Mouse (Mus musculus) embryonic facial prominence, embryonic 14.5 days (tissue): Measurements from ENCODE around the gene Olfr15. TPM values are rescaled to one million over a fixed set of nuclear protein-coding genes. Genes with fewer than 3 reads are reported as not detected.

Experiments
- ATAC-seq: fragments of 200-750 bp; cut with Nextera tagmentation; 2 replicates; pipeline ENCODE4 v1.8.0; 2017; ENCODE audit warnings: low read depth, moderate number of reproducible peaks, moderate TSS enrichment
- DNase-seq: peaks from one replicate; pipeline ENCODE4 v3.0.0-alpha.2; 2015; ENCODE audit warnings: low spot score
- H3K27ac ChIP-seq: fragments of 300-500 bp; sonication (generic); replicated peaks from 2 replicates; pipeline ENCODE4 v1.5.1; 2014; ENCODE audit warnings: low read depth, mild to moderate bottlenecking, low read length, moderate library complexity
- H3K27me3 ChIP-seq: fragments of 300-500 bp; sonication (generic); replicated peaks from 2 replicates; pipeline ENCODE4 v1.6.1; 2014; ENCODE audit warnings: low read length; ENCODE audit not compliant: control insufficient read depth, insufficient read depth
- H3K36me3 ChIP-seq: fragments of 300-500 bp; sonication (generic); 2 replicates; pipeline ENCODE4 v1.6.1; 2014; ENCODE audit warnings: low read length, mixed read lengths; ENCODE audit not compliant: control insufficient read depth, insufficient read depth
- H3K4me1 ChIP-seq: fragments of 300-500 bp; sonication (generic); 2 replicates; pipeline ENCODE4 v1.6.1; 2014; ENCODE audit warnings: antibody characterized with exemption, low read length; ENCODE audit not compliant: control insufficient read depth, insufficient read depth
- H3K4me2 ChIP-seq: fragments of 300-500 bp; sonication (generic); 2 replicates; pipeline ENCODE4 v1.6.1; 2014; ENCODE audit warnings: low read depth, mild to moderate bottlenecking, low read length, moderate library complexity, mixed read lengths
- H3K4me3 ChIP-seq: fragments of 300-500 bp; sonication (generic); 2 replicates; pipeline ENCODE4 v1.5.1; 2014; ENCODE audit warnings: low read depth, mild to moderate bottlenecking, low read length
- H3K9ac ChIP-seq: fragments of 300-500 bp; sonication (generic); 2 replicates; pipeline ENCODE4 v1.6.1; 2014; ENCODE audit warnings: low read depth, mild to moderate bottlenecking, low read length, moderate library complexity, mixed read lengths
- H3K9me3 ChIP-seq: fragments of 300-500 bp; sonication (generic); 2 replicates; pipeline ENCODE4 v1.6.1; 2016; ENCODE audit warnings: low read length; ENCODE audit not compliant: control insufficient read depth
- WGBS: fragments of 180-500 bp; shearing (Covaris S2); extraction: QIAGEN DNeasy Blood & Tissue Kit; methylation state at CpG from one replicate; pipeline ENCODE4 v1.1.7; 2014; 5-methylcytosine and 5-hydroxymethylcytosine counted together
- polyA plus RNA-seq: library from polyadenylated mRNA; unstranded; fragments of >200 nt; fragmentation: Nextera tagmentation; extraction: Ambion mirVana; gene quantifications from 2 replicates; pipeline ENCODE4 v1.2.1, GENCODE M21; 2014

Olfr15 gene
- polyA plus RNA-seq, 1 experiment from 2014 or later: 0.60 TPM

- no peaks in the 10 kb centered on the region for H3K9me3 ChIP-seq
- H3K27me3 ChIP-seq: no peaks in the 10 kb centered on the region
- ATAC-seq (no peak), DNase-seq (peak; percentile 23)
- H3K9ac ChIP-seq: peak overlapping the region; percentile 91
- H3K4me1 ChIP-seq: no peaks in the 10 kb centered on the region
- 5% methylated on average over 8 of the region's 10 CpGs for WGBS
- H3K4me2 ChIP-seq: peak overlapping the region; percentile 71
- H3K36me3 ChIP-seq: no peaks in the 10 kb centered on the region
- H3K4me3 ChIP-seq: peak overlapping the region; percentile 95
- peak overlapping the region; percentile 83 for H3K27ac ChIP-seq
Measured at GRCm38 (mm10) chr16:3885065-3885670, 54.5 kb downstream of the Olfr15 start.

DNA sequence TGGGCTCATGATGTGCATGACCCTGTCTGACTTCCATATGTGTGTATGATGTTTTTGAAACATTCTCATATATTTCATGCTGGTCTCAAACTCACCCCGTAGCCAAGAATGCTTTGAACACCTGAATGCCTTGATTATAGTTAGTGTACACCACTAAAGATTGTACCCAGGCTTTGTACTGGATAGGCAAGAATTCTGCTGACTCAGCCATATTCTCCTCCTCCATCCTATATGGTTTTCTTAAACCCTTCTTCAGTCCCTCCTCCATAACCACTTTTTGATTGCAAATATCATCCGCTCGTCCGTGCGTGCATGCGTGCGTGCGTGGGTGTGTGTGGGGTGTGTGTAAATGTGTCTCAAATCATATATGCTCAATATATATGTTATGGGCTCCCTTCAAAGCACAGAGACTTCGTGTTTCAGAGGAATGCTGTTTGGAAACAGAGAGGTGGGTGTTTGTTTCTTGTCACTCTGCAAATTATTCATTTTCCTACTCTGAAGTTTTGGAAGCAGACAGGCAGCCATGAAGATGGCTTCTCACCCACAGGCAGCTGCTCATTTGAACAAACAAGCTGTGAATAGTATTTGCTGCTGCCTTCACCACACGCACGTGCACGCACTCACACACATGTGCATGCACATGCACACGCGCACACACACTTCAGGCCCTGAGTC lies 61.1 kb downstream of the Olfr15 start:
- no peak overlapping the region for H3K4me3 ChIP-seq
- no peak for DNase-seq
- no peaks in the 10 kb centered on the region for H3K4me1 ChIP-seq
- no peak overlapping the region for H3K9ac ChIP-seq
- ATAC-seq: no peak
- WGBS: 94% methylated on average over 14 of the region's 14 CpGs
- H3K27ac ChIP-seq: no peak overlapping the region
- no peaks in the 10 kb centered on the region for H3K9me3 ChIP-seq
- H3K27me3 ChIP-seq: no peaks in the 10 kb centered on the region
- H3K36me3 ChIP-seq: peaks cover 8% of the 10 kb centered on the region; the same call in 1 of the 2 replicates
- no peak overlapping the region for H3K4me2 ChIP-seq

- WGBS: 54% methylated on average over 3 of the region's 3 CpGs
- ATAC-seq (no peak), DNase-seq (no peak)
- Histone ChIP-seq H3K4me3 (no peak overlapping the region), H3K27me3 (no peaks in the 10 kb centered on the region), H3K36me3 (peaks cover 26% of the 10 kb centered on the region), H3K4me1 (no peaks in the 10 kb centered on the region), H3K27ac (no peak overlapping the region), H3K9ac (no peak overlapping the region), H3K9me3 (no peaks in the 10 kb centered on the region), H3K4me2 (no peak overlapping the region)
Measured at GRCm38 (mm10) chr16:3893739-3894138, 63.1 kb downstream of the Olfr15 start.

Other genes starting within 250 kb of the Olfr15 start
- gene Olfr161, start 239.8 kb upstream of the Olfr15 start, polyA plus RNA-seq: not detected in 2 replicates
- gene Mefv, start 112.8 kb upstream of the Olfr15 start, polyA plus RNA-seq: not detected in 2 replicates
- gene Zfp263, start 86.8 kb upstream of the Olfr15 start, polyA plus RNA-seq: 20.5 and 24.2 TPM in 2 replicates
- 0.83 and 1.2 TPM in 2 replicates for gene Zfp174, start 16.4 kb downstream of the Olfr15 start, polyA plus RNA-seq
- gene Naa60, start 41.5 kb downstream of the Olfr15 start, polyA plus RNA-seq: 55.4 and 58.2 TPM in 2 replicates
- gene Zfp597, start 53.7 kb downstream of the Olfr15 start, polyA plus RNA-seq: 7.2 and 8.1 TPM in 2 replicates
- gene Gm20695, start 53.8 kb downstream of the Olfr15 start, polyA plus RNA-seq: 3.0 and 3.7 TPM in 2 replicates
- gene 1700037C18Rik, start 77.8 kb downstream of the Olfr15 start, polyA plus RNA-seq: 7.9 and 8.1 TPM in 2 replicates
- 32.0 and 32.2 TPM in 2 replicates for gene Cluap1, start 77.9 kb downstream of the Olfr15 start, polyA plus RNA-seq
- gene Nlrc3, start 145.8 kb downstream of the Olfr15 start, polyA plus RNA-seq: 0.67 and 1.1 TPM in 2 replicates
- gene Slx4, start 172.9 kb downstream of the Olfr15 start, polyA plus RNA-seq: 23.0 and 23.1 TPM in 2 replicates
- gene Dnase1, start 206.1 kb downstream of the Olfr15 start, polyA plus RNA-seq: 4.2 and 5.1 TPM in 2 replicates
- 86.0 and 91.1 TPM in 2 replicates for gene Trap1, start 246.9 kb downstream of the Olfr15 start, polyA plus RNA-seq